Mouse (Mus musculus) mesoderm, embryonic 11.5 days (tissue): ENCODE results near the gene Poc1a.
A peak's percentile ranks its signal among the peaks of the same experiment; 100 is the strongest.

Experiments
- DNase-seq: peaks from one replicate; pipeline ENCODE4 v3.0.0-alpha.2; 2012; ENCODE audit warnings: low read depth, low spot score

Gene Poc1a

DNA sequence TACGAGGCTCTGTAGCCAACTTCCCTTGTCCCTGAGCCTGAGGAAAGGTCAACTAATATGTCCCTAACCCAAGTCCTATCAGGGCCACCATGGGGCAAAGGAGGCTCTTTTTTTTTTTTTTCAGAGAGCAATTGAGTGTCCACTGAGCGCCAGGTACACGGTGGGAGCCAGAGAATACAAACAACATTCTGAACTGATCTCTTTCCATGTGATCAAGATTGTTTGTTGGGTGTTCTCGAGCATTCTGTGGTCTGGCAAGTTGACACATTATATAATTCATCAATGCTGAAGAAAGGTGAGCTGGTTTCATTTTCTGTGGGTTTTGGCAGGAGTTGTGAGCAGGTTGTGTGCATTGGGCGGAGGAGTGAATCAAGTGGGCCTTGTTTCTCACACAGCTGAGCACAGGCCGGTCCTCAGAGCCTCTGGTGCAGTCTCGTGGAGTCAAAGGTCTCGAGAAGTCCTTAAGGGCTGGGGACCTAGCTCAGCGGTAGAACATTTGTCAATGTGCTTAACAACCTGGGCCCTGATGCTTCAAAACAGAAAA, 17.4 kb upstream of the Poc1a start:
- no peak for DNase-seq

DNA sequence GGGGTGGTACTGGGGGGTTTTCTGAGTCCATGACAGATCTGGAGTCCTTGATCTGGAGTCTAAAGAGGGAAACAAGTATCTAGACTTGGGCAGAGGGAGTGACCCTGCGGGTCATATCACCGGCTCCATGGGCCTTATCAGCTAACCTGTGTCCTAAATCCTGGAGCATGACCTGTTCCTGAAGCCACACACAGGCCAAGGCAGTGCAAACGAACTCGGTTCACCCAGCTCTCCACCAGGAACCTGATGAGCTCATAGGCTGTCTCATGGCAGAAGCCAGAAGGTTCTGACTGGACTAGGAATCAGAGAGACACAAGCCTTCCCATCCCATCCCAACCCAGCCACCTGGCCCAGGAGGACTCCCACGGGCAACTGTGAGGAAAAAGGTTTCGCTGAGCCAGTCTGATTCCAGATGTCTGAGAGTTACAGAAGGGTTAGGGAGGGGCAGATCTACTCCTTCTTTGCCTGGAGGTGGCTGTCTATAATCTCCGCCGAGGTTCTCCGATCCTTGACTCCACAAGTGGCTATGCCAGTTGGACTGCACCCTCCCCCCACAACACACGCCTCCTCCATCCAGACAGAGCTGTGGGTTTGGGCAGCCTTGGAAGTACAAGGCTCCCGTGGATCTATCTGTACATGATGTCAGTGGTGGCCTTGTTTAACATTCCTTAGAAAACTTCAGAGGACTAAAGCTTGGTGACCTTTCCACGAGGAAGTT, 15.3 kb upstream of the Poc1a start:
- no peak for DNase-seq

DNA sequence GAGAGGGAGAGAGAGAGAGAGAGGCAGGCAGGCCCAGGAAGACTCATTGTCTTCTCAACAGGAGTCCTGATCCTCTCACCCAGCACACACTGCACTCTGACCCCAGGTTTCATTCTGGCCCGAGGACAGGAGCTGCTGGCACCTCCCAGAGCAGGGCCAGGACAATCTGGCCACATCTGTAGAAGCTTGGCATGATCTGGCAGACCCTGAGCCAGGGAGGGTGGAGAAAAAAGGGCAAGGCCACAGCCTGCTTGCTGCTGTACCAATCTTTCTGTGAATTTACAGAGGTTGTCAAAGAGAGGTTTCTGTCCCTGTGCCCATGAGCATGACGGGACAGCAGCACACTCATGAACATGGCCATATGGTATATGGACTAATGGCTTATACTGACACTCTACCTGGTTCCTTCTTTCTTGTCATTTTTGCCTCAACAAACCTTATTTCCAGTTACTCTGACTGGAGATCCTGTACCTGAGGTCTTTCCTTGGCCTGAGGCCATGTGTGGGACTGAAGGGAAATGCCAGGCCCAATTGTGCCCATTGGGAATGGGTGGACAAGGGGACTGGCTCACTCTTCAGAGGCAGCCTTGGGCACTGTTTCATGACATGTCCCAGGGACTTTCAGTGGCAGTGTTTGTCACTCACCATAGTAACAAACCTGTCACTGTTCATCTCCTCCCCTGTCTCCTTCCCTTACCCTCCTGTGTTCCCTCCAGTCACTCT, 13.8 kb upstream of the Poc1a start:
- DNase-seq: no peak

DNA sequence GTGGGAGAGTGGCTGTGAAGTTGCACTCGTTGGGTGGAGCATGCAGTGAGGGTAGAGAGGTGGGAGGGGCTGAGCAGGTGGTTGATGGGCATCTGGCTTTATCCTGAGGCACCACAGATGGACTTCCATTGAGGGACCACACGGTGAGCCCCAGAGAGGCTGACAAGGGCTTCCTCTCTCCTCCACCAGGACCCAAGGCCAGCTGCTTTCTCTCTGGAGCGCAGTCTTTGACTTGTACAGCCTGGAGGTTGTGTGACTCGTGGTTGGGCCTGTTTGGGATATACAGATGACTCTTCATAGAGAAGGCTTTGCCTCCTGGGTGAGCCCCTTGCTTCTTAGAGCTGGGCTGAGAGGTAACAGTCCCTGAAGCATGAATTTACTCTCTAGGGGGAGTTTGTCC, 12.4 kb upstream of the Poc1a start:
- DNase-seq: peak; percentile 10

DNA sequence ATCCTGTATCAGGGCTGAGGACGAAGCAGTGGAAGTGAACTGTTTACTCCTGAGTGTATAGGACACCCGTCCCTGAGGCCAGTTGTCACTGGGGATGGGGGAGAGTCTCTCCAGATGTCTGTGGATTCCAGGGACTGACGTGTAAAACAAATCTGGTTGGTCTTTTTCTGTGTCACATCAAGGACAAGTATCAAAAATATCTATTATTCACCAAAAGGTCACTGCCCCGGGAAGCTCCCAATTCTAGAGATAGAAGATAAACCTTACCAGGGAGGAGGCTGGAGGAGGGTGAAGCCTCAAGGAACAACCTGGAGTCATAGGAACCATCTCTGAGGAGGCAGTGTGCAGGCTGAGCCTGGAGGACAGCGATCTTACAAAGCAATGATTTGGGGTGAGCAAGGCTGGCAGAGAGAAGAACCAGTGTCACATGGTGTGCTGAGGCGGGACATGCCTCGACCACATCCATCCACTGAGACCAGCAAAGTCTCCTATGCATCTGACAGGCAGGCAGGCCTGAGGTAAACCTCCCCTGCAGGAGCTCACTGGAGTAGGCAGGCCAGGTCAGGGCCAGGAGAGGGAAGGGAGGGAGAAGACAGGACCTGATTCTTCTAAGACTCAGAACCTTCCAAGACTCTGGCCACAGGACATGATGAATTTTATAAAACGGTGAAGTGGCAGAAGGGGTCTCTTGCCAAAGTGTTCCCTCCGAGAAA, 11.6 kb upstream of the Poc1a start:
- DNase-seq: no peak

DNA sequence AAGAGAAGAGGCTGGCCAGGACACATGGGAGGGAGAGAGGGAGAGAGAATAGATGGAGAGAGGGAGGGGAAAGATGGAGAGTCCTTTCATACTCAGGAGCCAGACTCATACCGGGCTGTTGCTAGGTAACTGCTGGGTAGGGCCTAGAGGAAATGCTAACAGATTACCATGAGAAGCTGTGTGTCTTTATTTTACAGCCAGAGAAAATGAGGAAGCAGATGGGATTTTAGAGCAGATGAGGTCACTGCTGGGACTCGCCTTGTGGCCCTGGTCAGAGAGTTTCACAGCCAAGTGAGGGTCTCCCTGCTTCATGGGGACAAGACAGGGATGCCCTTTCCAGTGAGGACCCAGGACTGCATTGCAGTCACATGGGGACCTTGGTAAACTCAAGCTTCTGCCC, 11.0 kb upstream of the Poc1a start:
- peak; percentile 27 for DNase-seq

DNA sequence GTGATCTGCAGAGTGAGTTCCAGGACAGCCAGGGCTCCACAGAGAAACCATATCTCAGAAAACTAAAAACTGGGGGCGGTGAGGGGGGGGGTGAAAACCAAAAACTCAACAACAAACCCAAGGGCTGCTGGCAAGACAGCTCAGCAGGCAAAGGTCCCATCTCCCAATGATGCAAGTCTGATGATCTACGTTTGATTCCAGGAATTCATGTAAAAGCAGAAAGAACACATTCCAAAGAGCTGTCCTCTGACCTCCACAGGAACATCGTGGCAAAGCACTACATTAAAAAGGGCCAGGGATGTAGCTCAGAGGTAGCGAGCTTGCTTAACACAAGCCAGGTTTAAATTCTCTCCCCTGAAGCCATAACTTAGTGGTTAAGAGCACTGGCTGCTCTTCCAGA, 10.2 kb upstream of the Poc1a start:
- peak; percentile 8 for DNase-seq

DNA sequence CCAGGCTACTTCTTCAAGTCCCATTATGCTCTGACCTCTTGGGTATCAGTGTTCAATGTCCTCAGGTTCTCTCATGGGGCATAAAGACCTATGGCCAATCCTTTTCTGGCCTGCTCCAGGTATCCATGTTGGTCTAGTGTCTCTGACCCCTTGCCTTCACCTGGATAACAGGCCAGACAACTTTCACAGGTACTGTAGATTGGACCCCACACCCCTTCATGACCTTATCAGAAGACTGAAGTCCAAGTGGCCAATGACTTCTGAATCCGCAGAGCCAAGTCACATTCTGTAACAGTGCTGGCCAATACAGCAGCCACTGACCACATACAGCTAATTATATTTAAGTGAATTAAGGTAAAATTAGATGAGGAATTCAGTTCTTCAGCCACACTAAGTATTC, 8.6 kb upstream of the Poc1a start:
- DNase-seq: no peak

DNA sequence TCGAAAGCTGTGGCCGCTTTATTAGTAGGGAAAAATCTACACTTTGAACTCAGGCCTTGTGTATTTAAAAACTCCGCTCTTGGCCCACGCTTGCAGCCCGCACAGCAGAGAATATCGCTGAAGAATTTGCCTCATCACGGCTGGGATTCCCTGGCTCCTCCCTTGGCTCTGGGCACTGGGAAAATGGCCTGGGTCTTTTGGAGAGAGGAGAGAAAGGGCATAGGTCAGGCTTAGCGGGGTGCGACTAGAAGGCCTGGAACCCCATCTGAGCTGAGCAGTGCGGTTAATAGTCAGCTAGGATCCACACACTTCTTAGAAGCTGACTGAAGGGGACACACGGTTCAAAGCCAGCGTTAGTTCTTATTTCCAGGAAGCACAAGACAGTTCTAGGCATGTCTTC, 7.6 kb upstream of the Poc1a start:
- no peak for DNase-seq

DNA sequence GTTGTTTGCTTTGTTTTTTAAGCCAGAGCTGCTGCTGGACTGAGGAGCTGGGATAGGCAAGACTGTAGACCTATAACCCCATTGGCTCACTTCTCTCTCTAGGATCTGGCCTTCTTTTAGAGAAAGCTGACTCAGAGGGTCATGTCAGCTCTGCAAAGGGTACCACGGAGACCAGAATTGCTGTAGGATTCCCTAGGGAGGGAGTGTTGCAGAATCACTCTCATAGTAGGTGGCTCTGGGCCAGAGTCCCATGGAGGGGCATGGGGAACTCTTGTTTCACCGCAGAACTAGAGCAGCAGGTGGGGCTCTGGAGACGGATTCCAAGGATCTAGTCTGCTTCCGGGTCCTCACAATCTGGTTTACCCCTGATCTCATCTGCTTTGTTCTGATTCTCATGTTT, 7.1 kb upstream of the Poc1a start:
- DNase-seq: no peak

DNA sequence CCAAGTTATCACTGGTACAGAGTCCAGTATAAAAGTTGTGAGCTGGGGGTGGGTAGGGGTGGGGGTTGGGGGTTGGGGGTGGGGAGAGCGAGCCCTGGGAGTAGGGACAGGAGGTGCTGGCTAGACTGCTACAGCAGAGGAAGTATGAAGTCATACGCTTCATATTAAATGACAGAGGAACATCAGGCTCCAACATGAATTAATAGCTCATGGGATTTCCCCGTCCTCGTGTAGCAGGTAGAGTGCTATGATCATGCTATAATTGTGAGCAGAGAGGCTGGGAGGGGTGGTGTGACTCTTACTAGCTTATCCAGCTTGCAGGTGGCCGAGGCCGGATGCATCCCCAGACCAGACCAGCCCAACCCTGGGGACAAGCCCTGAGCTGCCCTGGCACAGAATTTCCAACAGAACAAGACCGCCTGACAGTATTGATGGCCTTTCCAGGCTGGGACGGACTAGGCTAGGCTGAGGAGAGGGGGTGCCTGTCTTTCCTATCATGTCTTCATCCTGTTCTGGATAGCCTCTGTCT, 6.1 kb upstream of the Poc1a start:
- no peak for DNase-seq

DNA sequence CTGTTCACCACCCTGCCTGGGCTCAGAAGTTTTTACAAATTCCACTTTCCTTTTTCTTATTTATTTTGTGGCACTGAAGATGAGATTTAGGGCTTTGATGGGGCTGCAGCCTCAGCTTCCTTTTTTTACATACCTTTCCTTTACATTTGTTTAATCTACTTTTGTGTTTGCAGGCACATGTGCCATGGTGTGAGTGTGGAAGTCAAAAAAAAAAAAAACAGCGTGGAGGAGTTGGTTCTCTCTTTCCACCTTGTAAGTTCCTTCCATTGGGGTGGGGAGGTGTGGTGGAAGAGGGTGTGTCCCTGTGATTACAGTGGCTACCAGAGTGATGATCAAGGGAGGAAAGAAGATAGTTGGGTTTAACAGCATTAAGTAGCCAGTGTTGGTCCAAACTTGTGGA, 5.1 kb upstream of the Poc1a start:
- no peak for DNase-seq

DNA sequence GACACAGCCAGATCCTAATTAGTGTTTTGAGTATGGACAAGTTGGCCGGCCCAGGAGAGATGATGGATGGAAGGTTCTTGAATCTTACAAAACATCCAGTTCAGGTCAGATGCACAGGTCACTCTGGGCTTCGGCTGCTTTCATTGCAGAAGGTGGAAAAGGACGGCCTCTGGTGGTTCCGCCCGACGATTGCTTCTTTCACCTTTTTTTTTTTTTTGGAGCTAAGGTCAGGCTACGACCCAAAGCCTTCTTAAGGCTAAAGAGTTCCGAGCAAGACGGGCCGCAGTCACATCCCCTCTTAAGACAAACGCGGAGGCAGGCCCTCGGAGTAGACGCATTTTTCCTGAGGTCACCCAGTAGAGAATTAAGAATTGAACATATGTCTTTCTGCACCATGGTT, 475 bp upstream of the Poc1a start:
- peak; percentile 48 for DNase-seq

DNA sequence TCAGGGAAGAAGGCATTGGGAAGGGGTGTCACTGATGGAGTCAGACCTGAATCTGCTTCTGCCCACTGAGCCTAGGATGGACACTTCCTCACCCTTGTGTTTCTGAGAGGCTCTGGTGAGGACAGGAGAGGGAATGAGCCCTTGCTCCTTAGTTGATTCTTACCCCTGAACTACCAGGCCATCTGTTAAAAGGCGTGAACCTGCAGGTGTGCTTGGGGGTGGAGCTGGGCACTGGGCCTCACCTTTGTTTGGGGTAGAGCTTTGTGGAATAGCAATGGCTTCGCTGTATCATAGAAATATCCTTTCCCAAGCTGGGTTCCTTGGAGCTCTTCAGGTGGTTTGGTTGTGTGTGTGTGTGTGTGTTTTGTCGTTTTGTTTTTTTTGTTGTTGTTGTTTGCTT, 1.2 kb downstream of the Poc1a start:
- no peak for DNase-seq

DNA sequence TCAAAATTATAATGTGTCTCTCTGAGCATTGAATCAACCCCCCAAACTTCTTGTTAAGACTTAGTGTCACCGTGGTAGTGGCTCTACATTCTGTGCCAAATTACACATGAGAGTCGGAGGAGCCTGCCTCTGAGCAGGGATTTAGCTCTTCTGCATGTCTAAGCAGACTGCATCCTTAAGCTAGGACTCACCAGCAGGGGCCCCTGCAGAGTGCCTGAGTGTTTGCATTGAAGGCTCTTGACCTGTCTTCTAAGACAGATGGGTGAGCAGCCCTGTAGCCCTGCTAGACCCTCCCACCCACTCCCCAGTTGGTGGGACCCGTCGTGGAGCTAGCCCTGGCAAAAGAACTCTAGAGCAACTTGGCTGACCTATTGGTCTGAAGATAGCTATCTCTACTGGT, 6.3 kb downstream of the Poc1a start:
- no peak for DNase-seq

DNA sequence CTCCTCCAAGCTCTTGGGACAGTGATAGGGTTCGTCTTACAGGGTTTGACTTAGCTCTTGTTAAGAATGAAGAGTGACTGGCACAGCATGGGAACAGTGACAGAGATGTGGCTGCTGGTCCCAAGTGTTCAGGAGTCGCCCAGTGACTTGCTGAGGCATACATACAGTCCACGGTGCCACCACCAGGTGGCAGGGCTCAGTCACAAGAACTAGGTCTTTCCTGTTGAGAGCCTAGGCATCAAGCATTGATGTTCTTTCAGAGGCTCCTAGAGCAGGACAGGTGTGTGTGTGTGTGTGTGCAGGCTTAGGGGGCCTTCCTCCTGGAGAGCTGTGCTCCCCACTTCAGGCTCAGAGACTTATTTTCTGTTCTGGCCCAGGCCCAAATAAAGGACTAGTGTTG, 8.0 kb downstream of the Poc1a start:
- peak; percentile 81 for DNase-seq

DNA sequence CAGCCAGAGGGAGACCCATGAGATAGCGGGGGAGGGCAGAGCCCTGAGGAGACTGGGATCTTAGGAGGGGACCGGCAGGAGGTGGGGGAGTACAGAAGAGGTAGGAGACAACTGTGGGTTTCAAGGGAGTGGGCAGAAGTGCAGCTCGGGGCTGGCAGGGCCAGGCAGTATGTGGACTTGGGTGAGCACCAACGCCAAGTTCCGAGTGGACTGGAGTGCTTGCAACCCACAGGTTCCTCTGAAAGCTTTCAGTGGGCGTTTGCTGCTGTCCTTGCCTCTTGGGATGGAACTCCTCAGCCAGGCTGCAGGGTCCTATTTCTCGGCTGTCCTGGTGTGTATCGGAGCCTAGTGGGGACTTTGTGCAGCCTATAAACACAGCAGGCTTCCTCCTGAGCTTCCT, 9.0 kb downstream of the Poc1a start:
- DNase-seq: no peak

DNA sequence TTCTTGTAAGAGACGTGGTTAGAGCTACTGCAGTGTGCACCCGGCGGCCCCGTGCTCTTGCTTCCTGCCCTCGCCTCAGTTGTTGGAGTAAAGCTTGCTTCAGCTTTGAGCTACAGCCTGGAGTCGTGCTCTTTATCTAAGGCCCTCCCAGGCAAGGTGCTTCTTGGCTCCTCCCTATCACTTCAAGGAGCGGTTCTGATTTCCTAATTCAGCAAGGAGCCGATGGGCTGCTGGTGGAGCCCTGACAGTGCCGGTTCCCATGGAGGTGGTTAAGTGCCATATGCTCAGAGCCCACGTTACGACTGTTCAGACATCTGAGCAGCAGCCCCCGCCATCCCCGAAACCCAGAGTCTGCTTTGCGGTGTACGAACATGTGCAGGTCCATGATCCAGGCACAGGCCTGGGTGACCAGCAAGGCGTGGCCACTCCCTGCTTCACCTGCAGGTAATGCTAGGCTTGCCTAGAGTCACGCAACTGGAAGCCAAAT, 9.8 kb downstream of the Poc1a start:
- DNase-seq: no peak

DNA sequence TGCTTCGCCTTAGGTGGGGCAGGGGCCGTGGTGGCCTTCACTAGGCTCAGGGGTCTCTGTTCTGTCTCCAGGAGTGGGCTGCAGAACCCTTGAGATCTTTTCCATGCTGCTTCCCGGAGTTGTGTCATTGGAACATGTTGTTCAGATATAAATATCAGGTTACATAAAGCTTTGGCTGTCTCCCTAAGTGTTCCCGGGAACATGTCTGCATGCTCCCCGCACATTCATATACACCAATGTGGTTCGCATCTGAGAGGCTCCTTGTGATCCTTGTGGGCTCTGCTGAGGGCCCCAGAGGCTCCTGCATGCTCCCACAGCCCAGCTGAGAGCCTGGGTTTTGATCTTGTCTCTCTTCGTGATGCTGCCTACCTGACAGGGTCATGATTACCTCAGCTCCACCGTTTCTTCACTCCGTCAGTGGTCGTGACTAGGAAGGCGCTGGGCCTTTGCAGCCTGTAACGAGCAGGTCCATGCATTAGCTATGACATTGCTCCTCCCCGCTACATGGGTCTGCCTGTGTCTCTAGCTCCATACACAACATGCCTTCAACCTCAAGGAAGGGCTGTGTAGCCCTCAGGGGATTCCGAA, 12.8 kb downstream of the Poc1a start:
- DNase-seq: no peak

DNA sequence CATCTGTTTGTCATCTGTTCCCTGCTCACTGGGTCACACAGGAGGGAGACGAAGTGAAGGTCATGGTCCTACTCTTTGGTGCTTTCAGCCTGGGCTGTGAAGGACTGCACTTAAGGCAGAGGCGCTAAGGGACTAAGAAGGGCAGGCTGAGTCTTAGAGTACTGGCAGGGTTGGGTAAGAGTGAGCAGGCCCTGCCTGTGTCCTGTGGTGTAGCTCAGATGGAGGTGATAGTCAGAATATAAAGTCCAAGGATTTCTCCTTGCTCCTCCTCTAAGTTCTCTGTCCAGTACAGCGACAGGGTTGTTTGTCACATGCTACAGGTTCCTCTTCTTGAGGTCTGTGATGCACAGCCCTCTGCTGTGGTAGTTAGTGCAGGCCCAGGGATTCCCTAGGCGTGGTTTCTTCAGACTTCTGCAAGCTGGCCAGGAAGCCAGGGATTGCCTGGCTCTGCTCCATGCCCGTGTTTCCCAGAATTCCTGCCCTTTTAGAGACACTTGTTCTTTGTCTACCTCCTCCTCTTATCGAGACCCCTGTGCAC, 15.8 kb downstream of the Poc1a start:
- DNase-seq: no peak

DNA sequence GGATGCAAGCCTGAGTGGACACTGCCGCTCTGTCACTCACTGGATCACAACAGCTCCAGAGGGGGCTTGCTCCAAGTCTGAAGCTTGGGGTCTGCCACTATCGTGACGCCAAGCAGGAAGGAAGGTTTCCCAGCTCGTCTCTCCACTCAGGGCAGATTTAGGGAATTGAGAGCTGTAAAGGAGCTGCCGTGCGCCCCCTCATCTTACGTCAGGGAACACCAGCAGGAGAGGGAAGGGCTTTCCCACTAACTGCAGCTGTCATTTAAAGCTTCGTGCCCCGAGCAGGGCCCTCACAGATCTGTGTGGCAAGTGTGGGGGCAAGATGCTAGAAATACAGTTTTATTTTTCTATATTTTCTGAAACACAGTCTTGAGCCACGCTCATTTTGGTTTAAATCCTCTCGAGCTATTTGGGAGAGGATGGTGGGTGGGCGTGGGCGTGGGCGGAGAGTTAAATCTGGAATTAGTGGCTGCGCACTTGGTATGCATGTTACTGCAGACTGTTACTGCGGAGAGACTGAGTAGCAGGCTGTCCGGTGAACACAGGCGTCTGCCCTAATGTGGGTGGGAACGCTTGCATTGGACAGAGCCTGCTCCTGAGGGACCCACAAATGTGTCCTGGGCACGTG, 19.4 kb downstream of the Poc1a start:
- DNase-seq: no peak
